Mouse (Mus musculus) splenic B cell, adult 2 months (primary cell): ENCODE measurements at regions not wholly inside any gene's neighbourhood (a gene's known extent, or its start where the extent isn't known, plus 50 kb on each side); places are given as distances from the start of the nearest gene placed in this dataset.

Source experiments
- DNase-seq: peaks from one replicate; pipeline ENCODE4 v3.0.0-alpha.2; 2011; ENCODE audit warnings: low read depth, low spot score
- H3K27me3 ChIP-seq: 2 replicates; pipeline ENCODE4 v1.6.1; 2012; ENCODE audit warnings: mild to moderate bottlenecking, low read length, moderate library complexity, mixed read lengths; ENCODE audit not compliant: control insufficient read depth, poor library complexity, insufficient read depth, severe bottlenecking
- H3K36me3 ChIP-seq: 2 replicates; pipeline ENCODE4 v1.6.1; 2012; ENCODE audit warnings: mild to moderate bottlenecking, low read length, moderate library complexity, mixed read lengths; ENCODE audit not compliant: control insufficient read depth, poor library complexity, insufficient read depth, severe bottlenecking

GRCm38 (mm10) chr13:103683169-103683568, 91.2 kb downstream of the Srek1 start:
- Histone ChIP-seq H3K27me3 (no peaks in the 10 kb centered on the region), H3K36me3 (no peaks in the 10 kb centered on the region)
- DNase-seq: no peak

- H3K36me3 ChIP-seq: no peaks in the 10 kb centered on the region
- no peak for DNase-seq
- no peaks in the 10 kb centered on the region for H3K27me3 ChIP-seq
Observed at GRCm38 (mm10) chr13:103680740-103681139, 93.7 kb downstream of the Srek1 start.

GRCm38 (mm10) chr13:103680052-103680451, 94.4 kb downstream of the Srek1 start:
- H3K36me3 ChIP-seq: no peaks in the 10 kb centered on the region
- no peaks in the 10 kb centered on the region for H3K27me3 ChIP-seq
- no peak for DNase-seq

- DNase-seq: no peak
- Histone ChIP-seq H3K36me3 (no peaks in the 10 kb centered on the region), H3K27me3 (no peaks in the 10 kb centered on the region)
Observed at GRCm38 (mm10) chr13:103676831-103677230, 97.6 kb downstream of the Srek1 start.

- Histone ChIP-seq H3K27me3 (no peaks in the 10 kb centered on the region), H3K36me3 (no peaks in the 10 kb centered on the region)
- DNase-seq: no peak
Observed at GRCm38 (mm10) chr13:103676221-103676620, 98.2 kb downstream of the Srek1 start.

GRCm38 (mm10) chr13:103670611-103671010, 103.8 kb downstream of the Srek1 start:
- DNase-seq: no peak
- Histone ChIP-seq H3K27me3 (no peaks in the 10 kb centered on the region), H3K36me3 (no peaks in the 10 kb centered on the region)

- DNase-seq: no peak
- H3K27me3 ChIP-seq: no peaks in the 10 kb centered on the region
- H3K36me3 ChIP-seq: no peaks in the 10 kb centered on the region
Observed at GRCm38 (mm10) chr13:103669856-103670255, 104.6 kb downstream of the Srek1 start.

GRCm38 (mm10) chr13:103667749-103668148, 106.7 kb downstream of the Srek1 start:
- no peaks in the 10 kb centered on the region for H3K27me3 ChIP-seq
- H3K36me3 ChIP-seq: no peaks in the 10 kb centered on the region
- DNase-seq: no peak

GRCm38 (mm10) chr13:103660248-103660996, 114.0 kb downstream of the Srek1 start:
- no peak for DNase-seq
- no peaks in the 10 kb centered on the region for H3K27me3 ChIP-seq

GRCm38 (mm10) chr13:103655966-103656365, 118.4 kb downstream of the Srek1 start:
- Histone ChIP-seq H3K36me3 (no peaks in the 10 kb centered on the region), H3K27me3 (no peaks in the 10 kb centered on the region)

More at GRCm38 (mm10) chr13:103660248-103660996, 114.0 kb downstream of the Srek1 start:
- no peaks in the 10 kb centered on the region for H3K36me3 ChIP-seq

GRCm38 (mm10) chr13:103653216-103653615, 121.2 kb downstream of the Srek1 start:
- no peaks in the 10 kb centered on the region for H3K36me3 ChIP-seq
- no peak for DNase-seq
- H3K27me3 ChIP-seq: no peaks in the 10 kb centered on the region

More at GRCm38 (mm10) chr13:103655966-103656365, 118.4 kb downstream of the Srek1 start:
- DNase-seq: no peak

- Histone ChIP-seq H3K27me3 (no peaks in the 10 kb centered on the region), H3K36me3 (no peaks in the 10 kb centered on the region)
- no peak for DNase-seq
Observed at GRCm38 (mm10) chr13:103649383-103649782, 125.0 kb downstream of the Srek1 start.

- H3K27me3 ChIP-seq: no peaks in the 10 kb centered on the region
- H3K36me3 ChIP-seq: no peaks in the 10 kb centered on the region
- DNase-seq: no peak
Observed at GRCm38 (mm10) chr13:103648016-103648415, 126.4 kb downstream of the Srek1 start.

- peak; percentile 20 for DNase-seq
- Histone ChIP-seq H3K27me3 (no peaks in the 10 kb centered on the region), H3K36me3 (no peaks in the 10 kb centered on the region)
Observed at GRCm38 (mm10) chr13:103646035-103646434, 128.4 kb downstream of the Srek1 start.

GRCm38 (mm10) chr13:103643993-103644722, 130.2 kb downstream of the Srek1 start:
- no peaks in the 10 kb centered on the region for H3K36me3 ChIP-seq
- peak; percentile 21 for DNase-seq
- H3K27me3 ChIP-seq: no peaks in the 10 kb centered on the region
